8 mouse cellular contexts compared by ENCODE assay signal in the genomic region with DNA sequence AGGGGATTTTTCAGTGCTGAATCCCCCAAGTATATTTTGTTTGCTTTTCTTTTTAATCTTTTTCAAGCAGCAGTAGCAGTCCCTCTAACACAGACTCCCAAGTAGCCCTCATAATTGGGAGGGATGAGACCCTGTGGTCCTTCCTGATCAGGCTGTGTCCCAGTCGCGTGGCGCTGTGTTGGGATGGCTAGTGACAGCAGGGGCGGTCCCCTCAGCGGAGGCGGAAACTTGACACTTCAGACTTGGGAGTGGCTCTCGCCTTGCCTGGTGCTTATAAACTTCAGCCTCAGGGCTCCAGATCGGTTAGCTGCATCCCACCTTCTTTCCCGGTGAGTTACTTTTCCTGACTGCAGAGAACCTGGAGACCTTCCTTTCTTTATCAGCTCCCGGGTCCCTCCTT. TPM values are rescaled to one million over a fixed set of nuclear protein-coding genes. Genes with fewer than 3 reads are reported as not detected.
DNase-seq lines count a peak whose midpoint lies in the region; ATAC-seq and TF ChIP-seq lines count a peak whose summit lies in the region.

No protein-coding gene starts in this region.

- no peaks in the 10 kb centered on the region for H3K9me3 ChIP-seq in embryonic facial prominence, embryonic 15.5 days (replicated peaks)
- no peaks in the 10 kb centered on the region for H3K9me3 ChIP-seq in heart, embryonic 14.5 days (ENCODE audit: control insufficient read depth, low read length)
- H3K9me3 ChIP-seq in kidney, postnatal 0 days (replicated peaks; ENCODE audit: low read length), result no peaks in the 10 kb centered on the region

- peak overlapping the region; percentile 44 for H3ac ChIP-seq in C2C12 (ENCODE audit: control insufficient read depth, insufficient read length, low read depth)

- ATAC-seq in embryonic facial prominence, embryonic 15.5 days (ENCODE audit: insufficient number of reproducible peaks, low FRiP score, low TSS enrichment, low read depth), result peak; percentile 82
- ATAC-seq in heart, embryonic 14.5 days (ENCODE audit: insufficient number of reproducible peaks, insufficient read depth, low FRiP score, low read depth), result peak; percentile 83
- peak; percentile 73 for ATAC-seq in kidney, postnatal 0 days (replicated peaks; ENCODE audit: low FRiP score, low read depth)

- peak overlapping the region; percentile 71 for H3K27ac ChIP-seq in embryonic facial prominence, embryonic 15.5 days (replicated peaks)
- H3K27ac ChIP-seq in heart, embryonic 14.5 days (replicated peaks in 1 of 2; ENCODE audit: control insufficient read depth in 1 of 2, insufficient read depth in 1 of 2, low read depth in 2 of 2, low read length in 2 of 2), result peak overlapping the region; percentile 77 to 87
- H3K27ac ChIP-seq in kidney, postnatal 0 days, result peak overlapping the region; percentile 81
- H3K27ac ChIP-seq in small intestine, adult 2 months (ENCODE audit: insufficient read depth, low read depth, low read length), result peak overlapping the region; percentile 48

- under 1% methylated on average over 10 of the region's 10 CpGs for WGBS in embryonic facial prominence, embryonic 15.5 days
- 0% methylated on average over 10 of the region's 10 CpGs for WGBS in heart, embryonic 14.5 days
- under 1% methylated on average over 10 of the region's 10 CpGs for WGBS in kidney, postnatal 0 days
- 0% methylated on average over 10 of the region's 10 CpGs for WGBS in small intestine, adult 2 months

- peak; percentile 37; the same call in 1 of the 2 replicates for TF ChIP-seq POLR2A in small intestine, adult 2 months (IDR thresholded peaks at IDR 0.05; ENCODE audit: low read depth, low read length)

- H3K79me2 ChIP-seq in C2C12 (ENCODE audit: control insufficient read depth, insufficient read depth), result peaks cover 35% of the 10 kb centered on the region

- H3K36me3 ChIP-seq in C2C12 (ENCODE audit: control insufficient read depth, insufficient read depth), result peaks cover 6% of the 10 kb centered on the region
- no peaks in the 10 kb centered on the region for H3K36me3 ChIP-seq in embryonic facial prominence, embryonic 15.5 days
- H3K36me3 ChIP-seq in heart, embryonic 14.5 days (ENCODE audit: control insufficient read depth, insufficient read depth, low read length), result peaks cover 22% of the 10 kb centered on the region; the same call in 1 of the 2 replicates
- no peaks in the 10 kb centered on the region for H3K36me3 ChIP-seq in kidney, postnatal 0 days (ENCODE audit: insufficient read depth, low read length)
- peaks cover 2% of the 10 kb centered on the region; the same call in 1 of the 2 replicates for H3K36me3 ChIP-seq in small intestine, adult 2 months (ENCODE audit: control insufficient read depth, insufficient read depth, low read length)

- H3K4me2 ChIP-seq in embryonic facial prominence, embryonic 15.5 days (replicated peaks), result peak overlapping the region; percentile 88
- peak overlapping the region; percentile 92 for H3K4me2 ChIP-seq in heart, embryonic 14.5 days (ENCODE audit: low read length)
- peak overlapping the region; percentile 84 for H3K4me2 ChIP-seq in kidney, postnatal 0 days (ENCODE audit: low read length)

- no peaks in the 10 kb centered on the region for H3K27me3 ChIP-seq in C2C12 (ENCODE audit: control insufficient read depth, insufficient read depth, insufficient read length)
- no peaks in the 10 kb centered on the region for H3K27me3 ChIP-seq in embryonic facial prominence, embryonic 15.5 days
- H3K27me3 ChIP-seq in heart, embryonic 14.5 days (ENCODE audit: control insufficient read depth, insufficient read depth, low read length), result no peaks in the 10 kb centered on the region
- H3K27me3 ChIP-seq in kidney, postnatal 0 days (ENCODE audit: insufficient read depth, low read length), result no peaks in the 10 kb centered on the region
- H3K27me3 ChIP-seq in small intestine, adult 2 months (ENCODE audit: control insufficient read depth, insufficient read depth, low read length), result no peaks in the 10 kb centered on the region

- H3K9ac ChIP-seq in embryonic facial prominence, embryonic 15.5 days, result peak overlapping the region; percentile 21
- H3K9ac ChIP-seq in heart, embryonic 14.5 days (ENCODE audit: low read length), result peak overlapping the region; percentile 79
- peak overlapping the region; percentile 58 for H3K9ac ChIP-seq in kidney, postnatal 0 days (ENCODE audit: low read depth, low read length)

- peak; percentile 73 for DNase-seq in ZHBTc4 (ENCODE audit: low read depth, low spot score)
- peak; percentile 88 for DNase-seq in kidney, postnatal 0 days (ENCODE audit: low spot score)
- peak; percentile 81 to 83 for DNase-seq in lung, postnatal 4 days
- no peak for DNase-seq in cerebellum, postnatal 14 days

- H3K79me3 ChIP-seq in C2C12 (ENCODE audit: low read depth), result no peaks in the 10 kb centered on the region

- peaks cover 24% of the 10 kb centered on the region for H3K4me1 ChIP-seq in embryonic facial prominence, embryonic 15.5 days
- H3K4me1 ChIP-seq in heart, embryonic 14.5 days (ENCODE audit: control insufficient read depth in 2 of 2, insufficient read depth in 2 of 2, low read length in 2 of 2), result peaks cover 14 to 20% of the 10 kb centered on the region in 2 experiments
- H3K4me1 ChIP-seq in kidney, postnatal 0 days (replicated peaks; ENCODE audit: insufficient read depth, low read length), result peaks cover 16% of the 10 kb centered on the region
- H3K4me1 ChIP-seq in small intestine, adult 2 months (ENCODE audit: control insufficient read depth, insufficient read depth, insufficient read length, low read length), result peaks cover 8% of the 10 kb centered on the region; the same call in 1 of the 2 replicates

- peak overlapping the region; percentile 35 for H3K4me3 ChIP-seq in C2C12 (ENCODE audit: insufficient read depth, poor library complexity, severe bottlenecking)
- peak overlapping the region; percentile 48 for H3K4me3 ChIP-seq in embryonic facial prominence, embryonic 15.5 days (replicated peaks)
- peak overlapping the region; percentile 53 to 55 for H3K4me3 ChIP-seq in heart, embryonic 14.5 days (ENCODE audit: control insufficient read depth in 1 of 2, insufficient read depth in 1 of 2, low read depth in 1 of 2, low read length in 2 of 2)
- peak overlapping the region; percentile 46 for H3K4me3 ChIP-seq in kidney, postnatal 0 days (replicated peaks; ENCODE audit: low read depth, low read length)
- peak overlapping the region; percentile 62 for H3K4me3 ChIP-seq in small intestine, adult 2 months (ENCODE audit: low read depth, low read length)

- no peak for TF ChIP-seq CTCF in C2C12 (IDR thresholded peaks at IDR 0.05; ENCODE audit: control insufficient read depth, insufficient read depth, insufficient read length)
- no peak for TF ChIP-seq CTCF in kidney, postnatal 0 days (IDR thresholded peaks at IDR 0.05; ENCODE audit: low read depth)
- no peak for TF ChIP-seq CTCF in small intestine, adult 2 months (IDR thresholded peaks at IDR 0.05; ENCODE audit: extremely low read depth, insufficient read length, insufficient replicate concordance, low read depth, low read length)

TF ChIP-seq in C2C12, 6 proteins besides CTCF, POLR2A, EP300 and RAD21:
- TF ChIP-seq USF1 (IDR thresholded peaks at IDR 0.05; ENCODE audit: low read depth), result no peak
- TF ChIP-seq CEBPB (IDR thresholded peaks at IDR 0.05; ENCODE audit: low read depth), result no peak
- no peak for TF ChIP-seq FOSL1 (IDR thresholded peaks at IDR 0.05; ENCODE audit: insufficient read depth, low read length, poor library complexity, severe bottlenecking)
- TF ChIP-seq MAX (IDR thresholded peaks at IDR 0.05), result peak; percentile 89
TF ChIP-seq in C2C12: peak in this region for 1.

RNA-seq across cellular contexts. Expression of gene S100a13, which starts 0.5 kb away (rescaled TPM):
- polyA plus RNA-seq in C2C12 (2012; fragmentation: generic; extraction: Trizol), result 96.7 TPM
- polyA plus RNA-seq in embryonic facial prominence, embryonic 15.5 days (2015; fragmentation: Nextera tagmentation; extraction: Ambion mirVana), result 45.9 and 51.8 TPM in 2 replicates
- polyA plus RNA-seq in heart, embryonic 14.5 days (2014; fragmentation: Nextera tagmentation; extraction: Ambion mirVana), result 86.9 and 99.9 TPM in 2 replicates
- 72.2 and 78.5 TPM in 2 replicates for polyA plus RNA-seq in kidney, postnatal 0 days (2015; fragmentation: Nextera tagmentation; extraction: Ambion mirVana)
- polyA plus RNA-seq in small intestine, adult 2 months (2012; rRNA removed), result 8.5 and 9.7 TPM in 2 replicates

RNA-seq across cellular contexts. Expression of gene S100a1, which starts 0.5 kb away (rescaled TPM):
- polyA plus RNA-seq in C2C12 (2012; fragmentation: generic; extraction: Trizol), result 96.0 TPM
- 52.3 and 63.7 TPM in 2 replicates for polyA plus RNA-seq in embryonic facial prominence, embryonic 15.5 days (2015; fragmentation: Nextera tagmentation; extraction: Ambion mirVana)
- polyA plus RNA-seq in heart, embryonic 14.5 days (2014; fragmentation: Nextera tagmentation; extraction: Ambion mirVana), result 319 and 338 TPM in 2 replicates
- polyA plus RNA-seq in kidney, postnatal 0 days (2015; fragmentation: Nextera tagmentation; extraction: Ambion mirVana), result 336 and 353 TPM in 2 replicates
- 20.2 and 26.8 TPM in 2 replicates for polyA plus RNA-seq in small intestine, adult 2 months (2012; rRNA removed)

RNA-seq across cellular contexts. Expression of gene Chtop, which starts 5.4 kb away (rescaled TPM):
- polyA plus RNA-seq in C2C12 (2012; fragmentation: generic; extraction: Trizol), result 103 TPM
- 155 and 159 TPM in 2 replicates for polyA plus RNA-seq in embryonic facial prominence, embryonic 15.5 days (2015; fragmentation: Nextera tagmentation; extraction: Ambion mirVana)
- polyA plus RNA-seq in heart, embryonic 14.5 days (2014; fragmentation: Nextera tagmentation; extraction: Ambion mirVana), result 60.2 and 65.7 TPM in 2 replicates
- 122 and 126 TPM in 2 replicates for polyA plus RNA-seq in kidney, postnatal 0 days (2015; fragmentation: Nextera tagmentation; extraction: Ambion mirVana)
- polyA plus RNA-seq in small intestine, adult 2 months (2012; rRNA removed), result 14.3 and 22.3 TPM in 2 replicates

RNA-seq across cellular contexts. Expression of gene S100a14, which starts 12.0 kb away (rescaled TPM):
- 0.96 TPM for polyA plus RNA-seq in C2C12 (2012; fragmentation: generic; extraction: Trizol)
- 134 and 141 TPM in 2 replicates for polyA plus RNA-seq in embryonic facial prominence, embryonic 15.5 days (2015; fragmentation: Nextera tagmentation; extraction: Ambion mirVana)
- polyA plus RNA-seq in heart, embryonic 14.5 days (2014; fragmentation: Nextera tagmentation; extraction: Ambion mirVana), result not detected in 2 replicates
- 10.2 and 12.5 TPM in 2 replicates for polyA plus RNA-seq in kidney, postnatal 0 days (2015; fragmentation: Nextera tagmentation; extraction: Ambion mirVana)
- polyA plus RNA-seq in small intestine, adult 2 months (2012; rRNA removed), result 1.3 and 2.8 TPM in 2 replicates

RNA-seq across cellular contexts. Expression of gene S100a16, which starts 22.4 kb away (rescaled TPM):
- polyA plus RNA-seq in C2C12 (2012; fragmentation: generic; extraction: Trizol), result 49.2 TPM
- polyA plus RNA-seq in embryonic facial prominence, embryonic 15.5 days (2015; fragmentation: Nextera tagmentation; extraction: Ambion mirVana), result 321 and 322 TPM in 2 replicates
- polyA plus RNA-seq in heart, embryonic 14.5 days (2014; fragmentation: Nextera tagmentation; extraction: Ambion mirVana), result 80.7 and 84.0 TPM in 2 replicates
- 242 and 252 TPM in 2 replicates for polyA plus RNA-seq in kidney, postnatal 0 days (2015; fragmentation: Nextera tagmentation; extraction: Ambion mirVana)
- 44.9 and 65.1 TPM in 2 replicates for polyA plus RNA-seq in small intestine, adult 2 months (2012; rRNA removed)

Comparison
In these comparisons a context has a peak if more than half of its experiments do, and no peak if none do; other contexts are left out.
1. DNase-seq: peak in ZHBTc4 (single experiment), kidney, postnatal 0 days (single experiment) and lung, postnatal 4 days (2 of 2); none in cerebellum, postnatal 14 days (0 of 2).
2. H3K9ac ChIP-seq: peak in every context shown above with its lines; median percentile 79 in heart, embryonic 14.5 days; 58 in kidney, postnatal 0 days; 21 in embryonic facial prominence, embryonic 15.5 days.
3. Peak in every context shown above with its lines, with median percentiles within 50 percentile points of each other: H3K4me3 ChIP-seq, ATAC-seq, H3K27ac ChIP-seq and H3K4me2 ChIP-seq.